Mouse (Mus musculus) liver, postnatal 0 days (tissue): ENCODE data around the gene Vmn1r179.
"Not testable (repeated sequence)": the region's sequence is repeated elsewhere in the genome, so short reads cannot be mapped to it uniquely, and the experiment has no call there.

Experiments
- CTCF ChIP-seq: sonication (generic); IDR thresholded peaks from 2 replicates; pipeline ENCODE4 v1.5.1; 2016; ENCODE audit warnings: antibody characterized with exemption, low read depth
- EP300 ChIP-seq: IDR thresholded peaks from 2 replicates; pipeline ENCODE4 v1.6.1; 2016; ENCODE audit warnings: antibody characterized with exemption, low read depth, mild to moderate bottlenecking

DNA sequence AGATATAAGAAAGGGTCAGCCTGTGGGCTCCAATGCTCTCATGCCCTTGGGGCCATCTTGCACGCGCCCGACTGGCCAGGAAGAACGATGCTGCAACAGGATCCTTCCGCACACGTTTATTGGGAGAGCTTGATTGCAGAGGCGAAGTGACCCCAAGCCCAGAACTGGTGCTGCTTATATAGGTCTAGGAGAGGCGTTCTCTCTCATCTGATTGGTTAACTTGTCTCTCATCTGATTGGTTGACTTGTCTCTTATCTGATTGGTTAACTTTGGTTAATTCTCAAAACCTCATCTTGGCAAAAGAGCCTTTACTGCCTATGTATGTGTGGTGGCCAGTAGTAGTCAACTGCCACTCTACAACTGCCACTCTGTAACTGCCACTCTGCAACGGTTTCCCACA, 47.5 kb downstream of the Vmn1r179 start, which contains the start of gene Vmn1r181:
- TF ChIP-seq CTCF, EP300: not testable (repeated sequence)
